Mouse (Mus musculus) small intestine, adult 2 months (tissue): ENCODE measurements around the gene Map3k13.

Source experiments
- CTCF ChIP-seq: fragments of 200-500 bp; IDR thresholded peaks from 2 replicates; pipeline ENCODE4 v1.5.1; 2012; ENCODE audit warnings: low read depth, mild to moderate bottlenecking, control low read depth, inconsistent platforms, low read length, moderate library complexity, mixed read lengths; ENCODE audit not compliant: insufficient replicate concordance, insufficient read length; ENCODE audit errors: extremely low read depth
- POLR2A ChIP-seq: fragments of 200-500 bp; IDR thresholded peaks from 2 replicates; pipeline ENCODE4 v1.6.1; 2012; ENCODE audit warnings: low read depth, mild to moderate bottlenecking, control low read depth, inconsistent platforms, low read length, moderate library complexity

DNA sequence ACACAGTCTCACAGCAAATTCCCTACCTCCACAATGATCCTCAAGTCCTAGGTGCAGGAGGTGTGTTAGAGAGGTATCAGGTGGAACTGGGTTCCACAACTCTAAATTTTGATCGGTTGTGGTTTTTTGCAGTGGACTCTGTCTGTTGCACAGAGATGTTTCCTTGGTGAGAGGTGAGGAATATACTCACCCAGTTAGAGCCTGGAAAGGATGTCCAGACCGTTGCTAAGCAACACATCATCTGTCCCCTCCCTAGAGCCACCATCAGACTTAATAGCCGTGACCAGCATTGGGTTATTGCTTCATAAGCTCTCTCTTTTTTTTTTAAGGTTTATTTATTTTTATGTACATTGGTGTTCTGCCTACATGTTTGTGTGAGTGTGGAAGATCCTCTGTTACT is 83.6 kb downstream of the Map3k13 start:
- no peak for TF ChIP-seq CTCF
- no peak for TF ChIP-seq POLR2A
